Mouse (Mus musculus) right cerebral cortex, postnatal 10 days (tissue): Measurements from ENCODE around the gene B4galnt2.
"Not testable (repeated sequence)": the region's sequence is repeated elsewhere in the genome, so short reads cannot be mapped to it uniquely, and the experiment has no call there.

Source experiments
- DNase-seq, 2 experiments: peaks; one replicate each; pipeline ENCODE4 v3.0.0; 2021; ENCODE audit warnings: low spot score in 2 of 2

The B4galnt2 gene

GRCm38 (mm10) chr11:95914571-95914991 lies at the start of gene B4galnt2:
TSS of gene B4galnt2 (minus strand) at chr11:95914891.
- DNase-seq = peak; percentile 24 to 39

- DNase-seq = no peak
Observed at GRCm38 (mm10) chr11:95963304-95963703, 48.6 kb upstream of the B4galnt2 start.

GRCm38 (mm10) chr11:95959152-95959551 lies 44.5 kb upstream of the B4galnt2 start:
- peak in 1 of 2 experiments; percentile 24 for DNase-seq

- no peak for DNase-seq
Observed at GRCm38 (mm10) chr11:95958251-95958650, 43.6 kb upstream of the B4galnt2 start.

- no peak for DNase-seq
Observed at GRCm38 (mm10) chr11:95957407-95957806, 42.7 kb upstream of the B4galnt2 start.

GRCm38 (mm10) chr11:95953313-95953712 lies 38.6 kb upstream of the B4galnt2 start:
- DNase-seq = no peak

- DNase-seq = no peak
Observed at GRCm38 (mm10) chr11:95945838-95946472, 31.3 kb upstream of the B4galnt2 start.

GRCm38 (mm10) chr11:95939828-95940507 lies 25.3 kb upstream of the B4galnt2 start:
- no peak for DNase-seq

GRCm38 (mm10) chr11:95936409-95936808 lies 21.7 kb upstream of the B4galnt2 start:
- no peak for DNase-seq

GRCm38 (mm10) chr11:95932168-95932567 lies 17.5 kb upstream of the B4galnt2 start:
- DNase-seq = not testable (repeated sequence)

- DNase-seq = no peak
Observed at GRCm38 (mm10) chr11:95926398-95926797, 11.7 kb upstream of the B4galnt2 start.

- DNase-seq = no peak
Observed at GRCm38 (mm10) chr11:95925976-95926375, 11.3 kb upstream of the B4galnt2 start.

GRCm38 (mm10) chr11:95924215-95924614 lies 9.5 kb upstream of the B4galnt2 start:
- no peak for DNase-seq

- DNase-seq = not testable (repeated sequence)
Observed at GRCm38 (mm10) chr11:95923477-95923876, 8.8 kb upstream of the B4galnt2 start.

- no peak for DNase-seq
Observed at GRCm38 (mm10) chr11:95921991-95922621, 7.4 kb upstream of the B4galnt2 start.

GRCm38 (mm10) chr11:95916426-95916825 lies 1.7 kb upstream of the B4galnt2 start:
- DNase-seq = no peak

- no peak for DNase-seq
Observed at GRCm38 (mm10) chr11:95915006-95915710, 467 bp upstream of the B4galnt2 start.

- DNase-seq = no peak
Observed at GRCm38 (mm10) chr11:95913959-95914566, 628 bp downstream of the B4galnt2 start.

- DNase-seq = no peak
Observed at GRCm38 (mm10) chr11:95911579-95911978, 3.1 kb downstream of the B4galnt2 start.

GRCm38 (mm10) chr11:95907805-95908524 lies 6.7 kb downstream of the B4galnt2 start:
- no peak for DNase-seq

- DNase-seq = no peak
Observed at GRCm38 (mm10) chr11:95904290-95904689, 10.4 kb downstream of the B4galnt2 start.
